Mouse (Mus musculus): ENCODE measurements at regions not wholly inside any gene's neighbourhood (a gene's known extent, or its start where the extent isn't known, plus 50 kb on each side); places are given as distances from the start of the nearest gene placed in this dataset.
"Not testable (repeated sequence)": the region's sequence is repeated elsewhere in the genome, so short reads cannot be mapped to it uniquely, and the experiment has no call there.

- not testable (repeated sequence) for ATAC-seq (replicated peaks; ENCODE audit: low FRiP score, poor library complexity, severe bottlenecking)
These were observed 1053.0 kb upstream of the Nova1 start for GRCm38 (mm10) chr12:47871738-47872137.

GRCm38 (mm10) chr12:47833793-47834192, 1015.1 kb upstream of the Nova1 start:
- ATAC-seq (replicated peaks; ENCODE audit: low FRiP score, poor library complexity, severe bottlenecking): peak; percentile 52; the same call in 1 of the 2 replicates

Measured in erythroid progenitor cell, adult 5-6 weeks (primary cell).